In genomic region chr11:72959924-72960679, GRCm38 (mm10) we compare ENCODE assay signal across 7 mouse cellular contexts. TPM values are rescaled to one million over a fixed set of nuclear protein-coding genes. Genes with fewer than 3 reads are reported as not detected.
A peak's percentile ranks its signal among the peaks of the same experiment; 100 is the strongest.
DNase-seq lines count a peak whose midpoint lies in the region; ATAC-seq and TF ChIP-seq lines count a peak whose summit lies in the region.

No protein-coding gene starts in this region.

- no peaks in the 10 kb centered on the region for H3K36me3 ChIP-seq in ES-E14 (ENCODE audit: control insufficient read depth, insufficient read depth, low read length, poor library complexity, severe bottlenecking)
- no peaks in the 10 kb centered on the region for H3K36me3 ChIP-seq in embryonic facial prominence, embryonic 13.5 days
- no peaks in the 10 kb centered on the region for H3K36me3 ChIP-seq in liver, postnatal 0 days (replicated peaks; ENCODE audit: insufficient read depth, low read length)

- DNase-seq in layer of hippocampus, adult 2 months (ENCODE audit: low spot score in 2 of 2), result no peak
- DNase-seq in layer of hippocampus, adult 18-20 months (ENCODE audit: low spot score in 2 of 2), result no peak
- DNase-seq in ES-E14 (ENCODE audit: low read depth, low spot score), result no peak
- DNase-seq in liver, postnatal 0 days, result no peak
- no peak for DNase-seq in gastrocnemius, postnatal 4 days (ENCODE audit: low spot score in 2 of 2)

- peaks cover 4 to 7% of the 10 kb centered on the region in 2 experiments; a peak in 3 of 4 replicates for H3K4me1 ChIP-seq in ES-E14 (ENCODE audit: control insufficient read depth in 2 of 2, insufficient read depth in 2 of 2, low read length in 2 of 2, poor library complexity in 1 of 2)
- H3K4me1 ChIP-seq in embryonic facial prominence, embryonic 13.5 days, result peaks cover 9% of the 10 kb centered on the region
- H3K4me1 ChIP-seq in liver, postnatal 0 days (ENCODE audit: insufficient read depth), result peaks cover 26% of the 10 kb centered on the region

- TF ChIP-seq CTCF in layer of hippocampus, adult 2 months (conservative IDR thresholded peaks at IDR 0.05), result peak; percentile 42
- TF ChIP-seq CTCF in liver, postnatal 0 days (IDR thresholded peaks at IDR 0.05; ENCODE audit: low read depth), result no peak

- TF ChIP-seq EP300 in liver, postnatal 0 days (IDR thresholded peaks at IDR 0.05; ENCODE audit: low read depth), result no peak

- no peak overlapping the region for H3K4me3 ChIP-seq in layer of hippocampus, adult 2 months
- peak overlapping the region; percentile 71 to 73 for H3K4me3 ChIP-seq in ES-E14 (ENCODE audit: insufficient read depth in 1 of 2, low read depth in 1 of 2, low read length in 2 of 2, poor library complexity in 1 of 2, severe bottlenecking in 1 of 2)
- H3K4me3 ChIP-seq in embryonic facial prominence, embryonic 13.5 days, result no peak overlapping the region
- peak overlapping the region; percentile 54 for H3K4me3 ChIP-seq in liver, postnatal 0 days (ENCODE audit: low read depth, low read length)

- H3K27me3 ChIP-seq in embryonic facial prominence, embryonic 13.5 days, result peaks cover 57% of the 10 kb centered on the region
- H3K27me3 ChIP-seq in liver, postnatal 0 days (ENCODE audit: insufficient read depth, low read length), result peaks cover 25% of the 10 kb centered on the region

- no peaks in the 10 kb centered on the region for H3K9me3 ChIP-seq in ES-E14 (ENCODE audit: control insufficient read depth, insufficient read depth, low read depth, low read length)
- H3K9me3 ChIP-seq in embryonic facial prominence, embryonic 13.5 days, result no peaks in the 10 kb centered on the region
- no peaks in the 10 kb centered on the region for H3K9me3 ChIP-seq in liver, postnatal 0 days (ENCODE audit: low read length)

- WGBS in embryonic facial prominence, embryonic 13.5 days, result 12% methylated on average over 15 of the region's 15 CpGs
- 29% methylated on average over 15 of the region's 15 CpGs for WGBS in liver, postnatal 0 days (ENCODE audit: insufficient replicate concordance)

- peak overlapping the region; percentile 64; the same call in 1 of the 2 replicates for H3K4me2 ChIP-seq in embryonic facial prominence, embryonic 13.5 days
- peak overlapping the region; percentile 69 for H3K4me2 ChIP-seq in liver, postnatal 0 days (ENCODE audit: low read depth, low read length)

- no peak for ATAC-seq in embryonic facial prominence, embryonic 13.5 days (ENCODE audit: insufficient number of reproducible peaks, insufficient read depth, low FRiP score, low TSS enrichment, low read depth)
- ATAC-seq in liver, postnatal 0 days, result no peak
- ATAC-seq in megakaryocyte progenitor cell, adult 5-6 weeks (replicated peaks; ENCODE audit: poor library complexity), result no peak

- H3K27ac ChIP-seq in layer of hippocampus, adult 2 months, result no peak overlapping the region
- no peak overlapping the region for H3K27ac ChIP-seq in ES-E14 (ENCODE audit: insufficient read depth, low read depth, low read length, poor library complexity, severe bottlenecking)
- no peak overlapping the region for H3K27ac ChIP-seq in embryonic facial prominence, embryonic 13.5 days
- H3K27ac ChIP-seq in liver, postnatal 0 days (ENCODE audit: low read depth), result no peak overlapping the region

- in situ Hi-C loops in ES-E14 (cut with MboI; ENCODE audit: low sequenced_read_pairs in 2 of 2, unreplicated experiment in 2 of 2), result no loop called here

- no peak overlapping the region for H3K9ac ChIP-seq in ES-E14 (ENCODE audit: insufficient read depth, low read depth, low read length, poor library complexity, severe bottlenecking)
- no peak overlapping the region for H3K9ac ChIP-seq in embryonic facial prominence, embryonic 13.5 days
- no peak overlapping the region for H3K9ac ChIP-seq in liver, postnatal 0 days (replicated peaks)

TF ChIP-seq in ES-E14, 5 proteins besides CTCF, POLR2A, EP300 and RAD21:
- TF ChIP-seq ZNF384 (IDR thresholded peaks at IDR 0.05; ENCODE audit: low read depth, low read length) (no peak), HCFC1 (IDR thresholded peaks at IDR 0.05; ENCODE audit: borderline replicate concordance, insufficient read depth, low read length) (no peak), MAFK (IDR thresholded peaks at IDR 0.05; ENCODE audit: insufficient read depth, low read depth, low read length) (no peak), CHD2 (IDR thresholded peaks at IDR 0.05; ENCODE audit: low read depth, low read length) (no peak)

RNA-seq across cellular contexts. Expression of gene Atp2a3, which starts 0.9 kb away (rescaled TPM):
- total RNA-seq in layer of hippocampus, adult 2 months (2021), result 1 to 10 TPM; 5.4 to 6.2 TPM
- 1 to 10 TPM; 5.3 to 5.5 TPM for total RNA-seq in layer of hippocampus, adult 18-20 months (2021)
- 10.7 and 17.4 TPM in 2 replicates for total RNA-seq in ES-E14 (2012; rRNA removed)
- polyA plus RNA-seq in embryonic facial prominence, embryonic 13.5 days (2015; fragmentation: Nextera tagmentation; extraction: Ambion mirVana), result 1.3 and 1.6 TPM in 2 replicates
- polyA plus RNA-seq in liver, postnatal 0 days (2015; fragmentation: Nextera tagmentation; extraction: Ambion mirVana), result 13.5 and 14.6 TPM in 2 replicates
- 10 to 100 TPM; 19.0 to 24.8 TPM for total RNA-seq in gastrocnemius, postnatal 4 days (2021)
- 52.1 and 63.7 TPM in 2 replicates for total RNA-seq in megakaryocyte progenitor cell, adult 5-6 weeks (2015)
- 74.9 and 82.5 TPM in 2 replicates for total RNA-seq in megakaryocyte progenitor cell, adult 5-6 weeks (2017)

RNA-seq across cellular contexts. Expression of gene P2rx1, which starts 38.8 kb away (rescaled TPM):
- under 1 TPM; 0.15 to 0.44 TPM for total RNA-seq in layer of hippocampus, adult 2 months (2021)
- under 1 TPM; 0.25 to 0.27 TPM for total RNA-seq in layer of hippocampus, adult 18-20 months (2021)
- total RNA-seq in ES-E14 (2012; rRNA removed), result 0.36 and 0.69 TPM in 2 replicates
- 0.96 and 1.0 TPM in 2 replicates for polyA plus RNA-seq in embryonic facial prominence, embryonic 13.5 days (2015; fragmentation: Nextera tagmentation; extraction: Ambion mirVana)
- 7.0 and 7.9 TPM in 2 replicates for polyA plus RNA-seq in liver, postnatal 0 days (2015; fragmentation: Nextera tagmentation; extraction: Ambion mirVana)
- 1 to 10 TPM; 2.3 to 3.1 TPM for total RNA-seq in gastrocnemius, postnatal 4 days (2021)
- 6.8 and 9.3 TPM in 2 replicates for total RNA-seq in megakaryocyte progenitor cell, adult 5-6 weeks (2015)
- 3.8 and 5.2 TPM in 2 replicates for total RNA-seq in megakaryocyte progenitor cell, adult 5-6 weeks (2017)

RNA-seq across cellular contexts. Expression of gene Camkk1, which starts 58.7 kb away (rescaled TPM):
- total RNA-seq in layer of hippocampus, adult 2 months (2021), result 100 to 1,000 TPM; 173 to 177 TPM
- 100 to 1,000 TPM; 175 to 178 TPM for total RNA-seq in layer of hippocampus, adult 18-20 months (2021)
- 4.3 and 4.5 TPM in 2 replicates for total RNA-seq in ES-E14 (2012; rRNA removed)
- 8.4 and 8.6 TPM in 2 replicates for polyA plus RNA-seq in embryonic facial prominence, embryonic 13.5 days (2015; fragmentation: Nextera tagmentation; extraction: Ambion mirVana)
- 0.76 and 0.78 TPM in 2 replicates for polyA plus RNA-seq in liver, postnatal 0 days (2015; fragmentation: Nextera tagmentation; extraction: Ambion mirVana)
- total RNA-seq in gastrocnemius, postnatal 4 days (2021), result 1 to 10 TPM; 5.4 to 6.2 TPM
- 0.35 and 0.59 TPM in 2 replicates for total RNA-seq in megakaryocyte progenitor cell, adult 5-6 weeks (2015)
- 1.2 and 1.4 TPM in 2 replicates for total RNA-seq in megakaryocyte progenitor cell, adult 5-6 weeks (2017)

Comparison
In these comparisons a context has a peak if more than half of its experiments do, and no peak if none do; other contexts are left out.
1. H3K4me3 ChIP-seq: peak in ES-E14 (2 of 2) and liver, postnatal 0 days (single experiment); none in layer of hippocampus, adult 2 months (single experiment) and embryonic facial prominence, embryonic 13.5 days (single experiment).
2. RNA of gene Camkk1, which starts 58.7 kb away (total RNA-seq): 175 to 178 TPM in layer of hippocampus, adult 18-20 months and 173 to 177 TPM in layer of hippocampus, adult 2 months; 5.4 to 6.2 TPM in gastrocnemius, postnatal 4 days, 4.3 to 4.5 TPM in ES-E14 and 0.35 to 1.4 TPM in megakaryocyte progenitor cell, adult 5-6 weeks; every median in the first group is over 10 times any median in the second.